Mouse (Mus musculus) adrenal gland, adult (tissue): ENCODE data around the gene Gm45521.
A peak's percentile ranks its signal among the peaks of the same experiment; 100 is the strongest.

Experiments
- DNase-seq, 2 experiments: peaks; one replicate each; pipeline ENCODE4 v3.0.0; 2022 to 2023; ENCODE audit warnings: low spot score in 1 of 2; ENCODE audit not compliant: inconsistent age in 2 of 2

Gene Gm45521

DNA sequence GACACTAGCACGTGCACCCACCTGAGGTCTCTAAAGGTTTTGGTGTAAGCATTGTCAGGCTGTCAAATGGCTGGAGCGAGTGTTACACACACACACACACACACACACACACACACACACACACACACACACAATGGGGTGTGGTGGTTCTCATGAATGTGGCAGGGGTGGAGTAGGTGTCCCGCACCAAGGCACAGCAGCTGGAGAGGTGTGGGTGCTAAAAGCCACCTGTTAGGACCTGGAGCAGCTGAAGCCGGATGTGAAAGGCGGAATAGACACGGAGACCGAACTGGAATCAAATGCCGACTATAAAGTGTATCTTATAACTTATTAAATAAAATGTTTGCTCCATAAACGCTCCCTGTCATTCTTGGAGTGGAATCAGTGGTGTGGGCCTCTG is 5.9 kb upstream of the Gm45521 start:
- DNase-seq = no peak

- peak in 1 of 2 experiments; percentile 56 for DNase-seq
These were observed 4.4 kb upstream of the Gm45521 start for GRCm38 (mm10) chr14:7952610-7953254.

DNA sequence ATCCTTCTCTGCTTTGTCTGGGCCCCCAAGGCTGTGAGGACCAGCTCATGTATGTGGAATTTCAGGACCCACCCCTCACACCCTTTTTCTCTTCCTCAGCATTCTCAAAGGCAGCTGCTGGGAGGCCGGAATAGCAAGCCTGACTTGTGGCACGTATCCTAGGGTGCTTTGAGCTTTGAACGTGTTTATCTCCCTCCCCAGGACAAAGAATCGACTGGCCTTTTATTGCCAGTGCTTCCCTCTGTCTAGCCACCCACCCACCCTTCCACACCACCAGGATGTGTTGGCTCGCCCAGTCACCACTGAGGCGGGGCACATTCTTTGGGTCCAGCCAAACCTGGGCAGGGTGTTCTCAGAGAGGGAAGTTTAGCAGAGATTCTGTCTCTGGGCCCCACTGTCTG is 3.0 kb upstream of the Gm45521 start:
- DNase-seq = no peak

GRCm38 (mm10) chr14:7956427-7956826 is 661 bp upstream of the Gm45521 start:
- no peak for DNase-seq

DNA sequence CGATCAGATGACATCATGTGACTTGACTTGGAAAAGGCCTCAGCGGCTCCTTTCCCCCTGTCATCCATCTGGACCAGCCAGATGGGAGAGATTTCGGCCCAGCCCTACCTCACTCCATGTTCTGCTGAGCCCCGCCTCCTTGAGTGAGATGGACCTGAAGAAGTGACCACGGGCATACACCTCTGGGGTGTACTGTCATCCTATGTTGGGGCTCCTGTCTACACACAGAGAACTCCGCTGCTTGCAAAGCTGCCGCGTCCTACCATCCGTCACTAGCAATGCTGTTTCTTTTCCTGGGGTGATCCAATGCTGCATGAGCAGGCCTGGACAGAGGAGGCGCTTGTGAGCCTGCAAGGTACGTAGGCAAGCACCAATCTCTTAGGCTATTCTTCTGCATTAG is 3.5 kb downstream of the Gm45521 start:
- no peak for DNase-seq

- peak in 1 of 2 experiments; percentile 62 for DNase-seq
These were observed 4.6 kb downstream of the Gm45521 start for GRCm38 (mm10) chr14:7961714-7962113.

GRCm38 (mm10) chr14:7962626-7963025 is 5.5 kb downstream of the Gm45521 start:
- no peak for DNase-seq

DNA sequence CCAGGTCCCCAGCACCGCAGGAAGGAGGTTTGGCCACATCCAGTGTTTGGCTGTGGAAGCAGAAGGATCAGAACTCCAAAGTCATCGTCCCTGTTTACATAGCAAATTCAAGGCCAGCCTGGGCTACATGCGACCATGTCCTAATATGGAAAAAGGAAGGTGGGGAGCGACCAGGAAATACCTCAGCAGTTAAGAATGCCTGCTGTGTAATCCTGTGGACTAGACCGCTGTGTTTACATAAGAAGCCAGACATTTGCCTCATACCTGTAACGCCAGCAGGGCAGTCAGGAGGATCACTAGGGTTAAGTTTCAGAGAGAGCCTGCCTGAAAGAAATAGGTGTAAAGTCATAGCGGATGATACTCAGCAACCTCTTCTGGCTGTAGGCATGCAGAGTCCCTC is 6.1 kb downstream of the Gm45521 start:
- no peak for DNase-seq

GRCm38 (mm10) chr14:7964219-7964889 is 7.3 kb downstream of the Gm45521 start:
- DNase-seq = peak; percentile 51 to 92

- no peak for DNase-seq
These were observed 14.9 kb downstream of the Gm45521 start for GRCm38 (mm10) chr14:7971889-7972493.

DNA sequence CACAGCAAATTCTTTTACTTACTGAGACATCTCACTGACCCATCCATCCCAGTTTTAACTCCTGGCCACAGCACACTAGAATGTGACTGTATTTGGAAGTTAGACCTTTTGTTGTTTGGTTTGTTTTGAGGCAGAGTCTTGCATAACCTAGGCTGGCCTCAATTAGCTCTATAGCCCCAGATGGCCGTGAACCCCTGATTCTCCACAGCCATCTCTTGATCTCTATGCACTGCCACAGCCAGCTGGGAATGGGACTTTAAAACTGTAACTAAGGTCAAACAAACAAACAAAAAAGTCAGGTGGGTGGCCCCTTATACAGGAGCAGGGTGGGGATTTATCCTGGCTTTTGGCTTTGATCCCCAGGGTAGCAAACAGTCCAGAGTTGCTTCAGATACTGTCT is 17.6 kb downstream of the Gm45521 start:
- DNase-seq = no peak

- DNase-seq = no peak
These were observed 18.1 kb downstream of the Gm45521 start for GRCm38 (mm10) chr14:7975177-7975576.

DNA sequence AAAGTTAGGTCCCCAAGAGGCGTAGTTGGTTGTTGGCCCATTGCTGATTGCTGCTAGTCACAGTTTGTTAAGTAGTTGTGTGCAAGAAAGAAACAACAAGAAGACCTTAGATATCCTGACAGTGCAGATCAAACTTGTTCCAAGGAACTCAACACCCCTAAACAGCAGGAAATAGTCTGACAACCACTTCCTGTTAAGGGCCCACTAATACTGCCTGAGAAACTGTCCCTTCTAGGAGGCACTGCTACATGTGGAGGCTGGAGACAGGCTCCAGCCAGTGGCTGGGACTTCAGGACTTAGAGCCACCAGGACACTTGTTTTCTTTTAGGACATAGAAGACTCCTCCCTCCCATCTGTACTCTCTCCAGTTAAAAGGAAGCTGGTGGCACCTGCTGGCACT is 20.4 kb downstream of the Gm45521 start:
- no peak for DNase-seq

DNA sequence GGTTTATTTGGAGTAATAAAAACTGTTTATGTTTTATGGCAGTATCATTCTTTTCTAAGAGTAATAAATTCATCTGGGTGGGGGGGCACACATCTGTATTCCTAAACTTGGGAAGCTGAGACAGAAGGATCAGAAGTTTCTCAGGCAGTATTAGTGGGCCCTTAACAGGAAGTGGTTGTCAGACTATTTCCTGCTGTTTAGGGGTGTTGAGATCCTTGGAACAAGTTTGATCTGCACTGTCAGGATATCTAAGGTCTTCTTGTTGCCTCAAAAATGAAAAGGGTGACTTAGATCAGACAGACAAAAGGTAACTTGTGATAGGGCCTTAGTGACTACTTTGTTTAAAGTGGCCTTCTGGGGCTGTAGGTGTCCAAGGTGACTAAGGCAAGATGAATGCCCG is 21.1 kb downstream of the Gm45521 start:
- DNase-seq = no peak

- DNase-seq = no peak
These were observed 24.1 kb downstream of the Gm45521 start for GRCm38 (mm10) chr14:7981226-7981625.

DNA sequence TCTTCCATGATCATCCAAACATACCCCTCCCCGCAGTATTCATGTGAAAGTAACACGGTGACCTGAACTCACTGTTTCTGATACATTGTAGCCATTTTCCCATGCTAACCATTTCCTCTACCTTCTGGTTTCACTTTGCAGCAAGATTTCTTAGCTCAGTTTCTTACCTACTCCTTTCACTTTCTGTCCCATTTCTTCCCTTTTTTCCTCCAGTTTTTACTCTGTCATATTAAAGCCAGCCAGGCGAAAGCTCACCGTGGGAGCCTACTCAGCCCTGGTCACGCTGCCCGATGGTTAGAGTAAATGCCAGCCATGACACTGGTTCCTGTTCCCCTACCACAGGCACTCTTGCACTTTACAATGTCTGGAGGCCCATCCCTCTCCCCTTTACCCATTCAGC is 29.8 kb downstream of the Gm45521 start:
- DNase-seq = no peak

DNA sequence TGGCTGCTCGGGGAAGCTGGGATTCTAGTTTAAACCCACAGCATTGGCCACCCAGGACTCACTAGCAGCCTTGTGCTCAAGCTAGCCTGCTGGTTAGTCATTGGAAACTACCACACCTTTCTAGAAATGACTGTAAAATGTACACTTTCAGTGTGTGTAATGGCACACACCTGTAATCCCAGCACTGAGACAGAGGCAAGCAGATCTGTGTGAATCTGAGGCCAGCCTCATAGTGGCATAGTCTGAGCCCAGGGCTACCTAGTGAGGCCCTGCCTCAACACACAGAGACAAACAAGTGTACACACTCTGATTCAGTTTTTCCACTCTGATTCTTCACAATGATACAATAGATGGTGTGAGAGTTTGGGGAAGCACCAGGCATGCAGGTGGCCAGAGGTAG is 32.3 kb downstream of the Gm45521 start:
- DNase-seq = no peak

DNA sequence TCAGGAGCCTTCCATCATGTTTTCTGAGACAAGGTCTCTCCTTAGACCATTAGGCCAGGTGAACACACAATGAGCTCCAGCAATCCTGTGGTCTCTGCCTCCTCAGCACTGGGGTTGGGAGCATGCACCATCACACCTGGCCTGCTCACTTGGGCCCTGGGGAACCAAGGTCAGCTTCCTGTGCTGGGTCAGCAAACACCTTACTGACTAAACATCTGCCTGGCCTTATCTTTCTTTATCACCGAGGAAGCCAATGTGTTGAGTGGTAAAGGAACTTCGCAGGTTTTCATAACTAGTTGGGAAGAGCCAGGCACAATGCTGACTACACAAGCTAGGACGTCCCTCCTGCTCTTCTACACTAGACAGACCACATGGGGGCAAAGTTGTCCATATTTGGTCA is 32.9 kb downstream of the Gm45521 start:
- no peak for DNase-seq

DNA sequence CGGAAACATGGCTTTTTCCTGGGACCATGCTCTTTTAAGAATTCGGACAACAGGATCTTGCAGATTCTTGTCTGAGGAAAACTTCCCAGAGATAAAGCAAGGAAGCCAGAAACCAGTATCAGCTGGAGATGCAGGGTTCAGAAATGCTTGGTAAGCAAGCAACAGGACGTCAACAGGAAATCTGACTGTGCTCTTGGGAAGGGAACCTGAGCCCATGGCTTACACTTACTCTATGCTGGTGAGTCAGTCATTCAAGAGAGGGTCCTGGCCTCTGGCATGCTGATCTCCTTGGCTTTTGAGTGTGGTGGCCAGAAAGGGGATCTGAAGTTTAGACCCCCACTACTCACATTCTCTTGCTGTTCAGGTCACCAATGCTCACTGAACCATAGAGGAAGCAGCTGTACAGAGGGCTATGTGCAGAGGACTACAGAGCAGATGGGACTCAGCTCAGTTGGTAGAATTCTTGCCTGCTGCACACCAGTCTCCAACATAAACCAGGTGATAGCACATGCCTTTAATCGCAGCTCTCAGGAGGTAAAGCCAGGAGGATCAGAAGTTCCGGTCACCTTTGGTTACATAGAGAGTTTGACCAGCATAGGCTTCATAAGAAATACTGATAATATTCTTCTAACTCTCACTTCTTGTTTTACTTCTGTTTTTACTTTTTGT is 34.2 kb downstream of the Gm45521 start:
- DNase-seq = no peak

DNA sequence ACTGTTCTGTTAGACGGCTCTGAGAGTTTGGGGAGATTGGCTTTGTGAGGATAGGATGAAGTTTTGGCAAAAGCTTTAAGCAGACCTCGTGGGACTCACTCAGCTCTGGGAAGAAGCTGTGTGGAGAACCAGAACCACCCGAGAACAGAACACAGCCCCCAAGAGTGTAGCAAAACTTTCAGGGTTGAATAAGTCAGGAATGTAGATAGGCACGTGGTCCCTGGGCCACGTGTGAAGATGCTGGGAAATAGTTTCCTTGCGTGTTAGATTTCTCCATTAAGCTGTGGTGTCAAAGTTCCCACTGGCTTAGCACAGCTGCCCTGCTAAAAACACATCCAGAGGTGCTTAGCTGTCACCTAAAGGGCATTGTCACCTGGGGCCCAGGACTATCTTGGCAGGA is 35.1 kb downstream of the Gm45521 start:
- no peak for DNase-seq

- peak; percentile 41 to 78 for DNase-seq
These were observed 37.2 kb downstream of the Gm45521 start, which contains the start of gene Dnase1l3 for GRCm38 (mm10) chr14:7994271-7994767. Gene Dnase1l3, minus strand, starts transcription at chr14:7994573.

DNA sequence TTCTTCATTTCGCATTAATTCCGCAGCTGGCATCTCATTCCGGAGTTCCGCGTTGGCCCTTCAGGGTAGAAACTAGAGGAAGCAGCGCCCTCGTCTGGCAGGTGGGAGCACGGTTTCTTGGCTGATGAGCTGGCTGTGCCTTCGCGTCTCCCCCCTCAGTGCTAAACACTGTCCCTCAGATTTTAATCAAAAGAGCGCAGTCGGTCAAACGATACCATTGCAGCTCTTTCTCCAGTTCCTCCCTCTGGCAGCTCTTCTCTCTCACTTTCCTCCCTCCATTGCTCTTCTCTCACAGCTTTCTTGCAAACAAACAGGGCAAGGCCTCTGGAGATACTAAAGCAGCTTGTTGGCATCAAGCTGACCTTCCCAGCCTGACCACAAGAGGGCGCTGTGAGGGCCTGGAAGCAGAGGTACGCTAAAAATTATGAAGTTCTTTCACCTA is 40.2 kb downstream of the Gm45521 start:
- DNase-seq = peak; percentile 91 to 98
